Mouse (Mus musculus): ENCODE data around the gene Manba. TPM values are rescaled to one million over a fixed set of nuclear protein-coding genes. Genes with fewer than 3 reads are reported as not detected.
"Not testable (repeated sequence)": the region's sequence is repeated elsewhere in the genome, so short reads cannot be mapped to it uniquely, and the experiment has no call there.

Manba gene
- polyA plus RNA-seq, 1 experiment from 2014 or later: 7.2 TPM

DNA sequence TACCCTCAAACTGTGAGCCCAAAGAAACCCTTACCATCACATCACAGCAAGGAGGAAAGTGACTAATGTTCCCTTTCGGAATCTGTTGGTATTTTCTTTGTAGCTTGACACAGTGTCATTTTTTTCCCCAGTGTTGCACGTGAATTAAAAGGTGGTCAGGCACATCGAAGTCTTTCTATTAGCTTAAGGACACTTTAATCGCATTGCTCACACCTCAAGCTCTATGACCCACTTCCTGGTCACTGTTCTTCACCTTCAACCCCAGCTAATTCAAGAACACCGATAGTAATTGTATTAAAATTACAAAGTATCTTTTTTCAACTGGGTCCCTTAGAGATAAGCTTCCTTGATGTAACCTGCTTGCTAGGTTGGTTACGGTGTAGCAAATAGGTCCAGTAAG lies 4.6 kb upstream of the Manba start:
- Histone ChIP-seq H3K27me3 (ENCODE audit: control insufficient read depth, insufficient read depth, low read depth, low read length) (no peaks in the 10 kb centered on the region), H3K9ac (ENCODE audit: low read depth, low read length) (no peak overlapping the region), H3K4me1 (ENCODE audit: control insufficient read depth, low read depth, low read length) (peaks cover 5% of the 10 kb centered on the region), H3K9me3 (replicated peaks; ENCODE audit: control insufficient read depth, low read length) (no peaks in the 10 kb centered on the region), H3K4me2 (ENCODE audit: low read depth, low read length) (no peak overlapping the region), H3K36me3 (ENCODE audit: control insufficient read depth, insufficient read depth) (no peaks in the 10 kb centered on the region), H3K27ac (ENCODE audit: low read length) (no peak overlapping the region), H3K4me3 (ENCODE audit: low read depth, low read length) (no peak overlapping the region)
- ATAC-seq (ENCODE audit: low read depth): no peak
- WGBS (ENCODE audit: insufficient replicate concordance): 68% methylated on average over 6 of the region's 6 CpGs

- Histone ChIP-seq H3K9me3 (replicated peaks; ENCODE audit: control insufficient read depth, low read length) (no peaks in the 10 kb centered on the region), H3K27ac (ENCODE audit: low read length) (no peak overlapping the region), H3K9ac (ENCODE audit: low read depth, low read length) (no peak overlapping the region), H3K4me1 (ENCODE audit: control insufficient read depth, low read depth, low read length) (peaks cover 5% of the 10 kb centered on the region), H3K27me3 (ENCODE audit: control insufficient read depth, insufficient read depth, low read depth, low read length) (no peaks in the 10 kb centered on the region), H3K4me2 (ENCODE audit: low read depth, low read length) (no peak overlapping the region), H3K36me3 (ENCODE audit: control insufficient read depth, insufficient read depth) (no peaks in the 10 kb centered on the region), H3K4me3 (ENCODE audit: low read depth, low read length) (no peak overlapping the region)
- 62% methylated on average over 3 of the region's 3 CpGs for whole genome bisulfite sequencing (ENCODE audit: insufficient replicate concordance)
- no peak for ATAC-seq (ENCODE audit: low read depth)
These were observed 3.8 kb upstream of the Manba start for GRCm38 (mm10) chr3:135481608-135482007.

DNA sequence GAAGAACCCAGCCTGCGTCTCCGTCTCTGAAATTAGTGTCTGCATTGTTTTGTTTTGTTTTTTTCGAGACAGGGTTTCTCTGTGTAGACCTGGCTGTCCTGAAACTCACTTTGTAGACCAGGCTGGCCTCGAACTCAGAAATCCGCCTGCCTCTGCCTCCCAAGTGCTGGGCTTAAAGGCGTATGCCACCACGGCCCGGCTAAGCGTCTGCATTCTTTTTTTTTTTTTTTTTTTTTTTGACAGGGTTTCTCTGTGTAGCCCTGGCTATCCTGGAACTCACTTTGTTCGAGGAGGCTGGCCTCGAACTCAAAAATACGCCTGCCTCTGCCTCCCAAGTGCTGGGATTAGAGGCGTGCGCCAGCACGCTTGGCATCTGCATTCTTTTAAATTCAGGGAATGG lies 761 bp upstream of the Manba start:
- not testable (repeated sequence) for H3K27ac ChIP-seq (ENCODE audit: low read length); H3K4me3 ChIP-seq (ENCODE audit: low read depth, low read length); H3K27me3 ChIP-seq (ENCODE audit: control insufficient read depth, insufficient read depth, low read depth, low read length)

DNA sequence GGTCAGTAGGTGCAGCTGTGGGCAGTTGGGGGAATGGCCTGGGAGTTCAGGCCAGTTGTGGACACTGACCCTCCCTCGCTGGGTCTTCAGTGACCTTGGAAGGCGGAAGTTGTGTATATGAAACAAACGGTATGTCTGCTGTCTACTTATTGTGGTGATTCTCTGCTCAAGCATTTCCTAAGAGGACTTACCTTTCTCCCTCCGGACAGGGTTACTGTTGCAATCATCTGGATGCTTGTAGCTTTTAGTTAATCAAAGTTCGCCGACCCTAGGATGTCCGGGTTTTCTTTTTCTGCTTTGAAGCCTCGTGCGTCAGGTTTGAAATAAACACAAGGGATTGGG lies 460 bp downstream of the Manba start:
- Histone ChIP-seq H3K27ac (ENCODE audit: low read length) (no peak overlapping the region), H3K9ac (ENCODE audit: low read depth, low read length) (peak overlapping the region; percentile 68), H3K9me3 (replicated peaks; ENCODE audit: control insufficient read depth, low read length) (no peaks in the 10 kb centered on the region), H3K4me2 (ENCODE audit: low read depth, low read length) (peak overlapping the region; percentile 81), H3K27me3 (ENCODE audit: control insufficient read depth, insufficient read depth, low read depth, low read length) (no peaks in the 10 kb centered on the region), H3K36me3 (ENCODE audit: control insufficient read depth, insufficient read depth) (no peaks in the 10 kb centered on the region), H3K4me1 (ENCODE audit: control insufficient read depth, low read depth, low read length) (peaks cover 5% of the 10 kb centered on the region), H3K4me3 (ENCODE audit: low read depth, low read length) (peak overlapping the region; percentile 77)
- ATAC-seq (ENCODE audit: low read depth): no peak
- 4% methylated on average over 9 of the region's 9 CpGs for WGBS (ENCODE audit: insufficient replicate concordance)

More for the DNA sequence above, 761 bp upstream of the Manba start:
- not testable (repeated sequence) for H3K4me1 ChIP-seq (ENCODE audit: control insufficient read depth, low read depth, low read length); H3K9ac ChIP-seq (ENCODE audit: low read depth, low read length); H3K9me3 ChIP-seq (replicated peaks; ENCODE audit: control insufficient read depth, low read length); ATAC-seq (ENCODE audit: low read depth); H3K36me3 ChIP-seq (ENCODE audit: control insufficient read depth, insufficient read depth)
- 82% methylated on average over 15 of the region's 15 CpGs for WGBS (ENCODE audit: insufficient replicate concordance)
- peak overlapping the region; percentile 81 for H3K4me2 ChIP-seq (ENCODE audit: low read depth, low read length)

GRCm38 (mm10) chr3:135486351-135486750 lies 940 bp downstream of the Manba start:
- Histone ChIP-seq H3K4me3 (ENCODE audit: low read depth, low read length) (peak overlapping the region; percentile 77), H3K27ac (ENCODE audit: low read length) (no peak overlapping the region), H3K4me2 (ENCODE audit: low read depth, low read length) (peak overlapping the region; percentile 81), H3K4me1 (ENCODE audit: control insufficient read depth, low read depth, low read length) (peaks cover 5% of the 10 kb centered on the region), H3K36me3 (ENCODE audit: control insufficient read depth, insufficient read depth) (no peaks in the 10 kb centered on the region), H3K27me3 (ENCODE audit: control insufficient read depth, insufficient read depth, low read depth, low read length) (no peaks in the 10 kb centered on the region), H3K9me3 (replicated peaks; ENCODE audit: control insufficient read depth, low read length) (no peaks in the 10 kb centered on the region), H3K9ac (ENCODE audit: low read depth, low read length) (no peak overlapping the region)
- no peak for ATAC-seq (ENCODE audit: low read depth)
- 43% methylated on average over 5 of the region's 5 CpGs for WGBS (ENCODE audit: insufficient replicate concordance)

DNA sequence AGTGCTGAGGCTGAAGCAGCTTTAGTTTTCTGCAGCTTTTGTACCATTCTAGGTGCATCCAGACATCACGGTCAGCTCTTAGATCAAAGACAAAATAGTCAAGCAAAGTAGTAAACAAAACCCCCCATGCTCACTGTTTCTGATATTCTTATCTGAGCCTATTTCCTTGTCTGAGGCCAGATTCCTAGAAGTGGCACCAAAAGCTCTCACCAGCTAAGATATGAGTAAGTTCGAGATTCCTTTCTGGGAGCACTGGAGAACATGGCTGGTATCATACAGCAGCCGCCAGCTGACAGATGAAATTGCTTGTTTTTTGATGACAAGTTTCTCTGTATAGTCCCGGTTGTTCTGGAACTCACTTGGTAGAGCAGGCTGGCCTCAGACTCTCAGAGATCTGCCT lies 2.4 kb downstream of the Manba start:
- no peak for ATAC-seq (ENCODE audit: low read depth)
- no peak overlapping the region for H3K4me3 ChIP-seq (ENCODE audit: low read depth, low read length)
- H3K9me3 ChIP-seq (replicated peaks; ENCODE audit: control insufficient read depth, low read length): no peaks in the 10 kb centered on the region
- no peak overlapping the region for H3K4me2 ChIP-seq (ENCODE audit: low read depth, low read length)
- H3K27me3 ChIP-seq (ENCODE audit: control insufficient read depth, insufficient read depth, low read depth, low read length): no peaks in the 10 kb centered on the region
- H3K27ac ChIP-seq (ENCODE audit: low read length): no peak overlapping the region
- H3K4me1 ChIP-seq (ENCODE audit: control insufficient read depth, low read depth, low read length): peaks cover 5% of the 10 kb centered on the region
- 57% methylated on average over 4 of the region's 4 CpGs for WGBS (ENCODE audit: insufficient replicate concordance)
- no peaks in the 10 kb centered on the region for H3K36me3 ChIP-seq (ENCODE audit: control insufficient read depth, insufficient read depth)
- no peak overlapping the region for H3K9ac ChIP-seq (ENCODE audit: low read depth, low read length)

DNA sequence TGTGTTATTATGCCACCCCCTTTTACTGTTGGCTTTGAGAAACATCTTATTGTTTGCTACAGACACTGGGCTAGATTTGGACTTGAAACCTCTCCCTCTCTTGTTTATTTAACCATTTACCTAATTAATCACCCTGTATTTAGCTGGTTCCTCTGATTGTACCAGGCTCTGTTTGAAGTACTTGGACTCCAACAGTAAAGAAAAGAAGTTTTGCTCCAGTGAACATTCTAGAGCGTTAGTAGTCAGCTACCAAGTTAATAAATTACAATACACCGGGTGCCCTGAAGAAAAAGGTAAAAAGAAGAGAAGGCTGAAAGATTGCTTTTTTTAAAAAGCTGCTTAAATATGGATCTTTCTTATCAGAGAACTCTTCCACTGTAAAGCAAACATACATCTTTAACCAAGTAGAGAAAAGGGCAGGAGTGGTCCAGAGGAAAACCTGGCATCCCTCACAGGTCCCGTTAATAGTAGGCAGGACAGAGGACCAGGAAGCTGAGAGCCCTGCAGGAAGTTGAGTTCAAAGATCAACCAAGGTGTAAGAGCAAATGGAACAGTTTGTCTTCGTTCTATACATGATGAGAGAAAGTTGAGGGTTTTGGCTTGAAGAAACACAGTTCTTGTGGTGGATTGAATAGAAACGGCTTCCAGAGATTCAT lies 4.6 kb downstream of the Manba start:
- H3K4me1 ChIP-seq (ENCODE audit: control insufficient read depth, low read depth, low read length): peaks cover 4% of the 10 kb centered on the region
- H3K4me2 ChIP-seq (ENCODE audit: low read depth, low read length): no peak overlapping the region
- H3K9me3 ChIP-seq (replicated peaks; ENCODE audit: control insufficient read depth, low read length): no peaks in the 10 kb centered on the region
- WGBS (ENCODE audit: insufficient replicate concordance): 66% methylated on average over 5 of the region's 5 CpGs
- no peak for ATAC-seq (ENCODE audit: low read depth)
- no peaks in the 10 kb centered on the region for H3K27me3 ChIP-seq (ENCODE audit: control insufficient read depth, insufficient read depth, low read depth, low read length)
- no peak overlapping the region for H3K9ac ChIP-seq (ENCODE audit: low read depth, low read length)
- no peak overlapping the region for H3K27ac ChIP-seq (ENCODE audit: low read length)
- no peaks in the 10 kb centered on the region for H3K36me3 ChIP-seq (ENCODE audit: control insufficient read depth, insufficient read depth)
- H3K4me3 ChIP-seq (ENCODE audit: low read depth, low read length): no peak overlapping the region

GRCm38 (mm10) chr3:135491102-135491501 lies 5.7 kb downstream of the Manba start:
- Histone ChIP-seq H3K4me1 (ENCODE audit: control insufficient read depth, low read depth, low read length) (no peaks in the 10 kb centered on the region), H3K9ac (ENCODE audit: low read depth, low read length) (no peak overlapping the region), H3K4me3 (ENCODE audit: low read depth, low read length) (no peak overlapping the region), H3K36me3 (ENCODE audit: control insufficient read depth, insufficient read depth) (no peaks in the 10 kb centered on the region), H3K9me3 (replicated peaks; ENCODE audit: control insufficient read depth, low read length) (no peaks in the 10 kb centered on the region), H3K27me3 (ENCODE audit: control insufficient read depth, insufficient read depth, low read depth, low read length) (no peaks in the 10 kb centered on the region), H3K4me2 (ENCODE audit: low read depth, low read length) (no peak overlapping the region), H3K27ac (ENCODE audit: low read length) (no peak overlapping the region)
- WGBS (ENCODE audit: insufficient replicate concordance): 77% methylated on average over 6 of the region's 6 CpGs
- no peak for ATAC-seq (ENCODE audit: low read depth)

DNA sequence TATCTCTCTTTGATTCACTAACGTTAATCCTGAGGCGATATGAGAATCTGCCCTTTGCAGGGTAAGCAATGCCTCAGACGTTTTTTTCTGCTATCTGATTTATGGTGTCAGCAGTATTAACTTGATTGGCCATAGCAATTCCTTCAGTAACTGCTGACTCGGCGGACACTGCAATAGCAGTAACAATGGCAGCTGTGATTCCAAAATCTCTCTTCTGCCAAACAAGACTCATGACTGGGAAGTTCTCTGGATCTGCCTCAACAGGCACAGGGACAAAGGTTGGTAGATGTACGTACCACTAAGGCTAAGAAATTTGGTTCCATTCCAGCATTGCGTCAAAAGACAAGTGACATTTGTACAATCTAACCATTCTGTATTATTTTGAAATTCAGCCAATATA lies 7.9 kb downstream of the Manba start:
- H3K9me3 ChIP-seq (replicated peaks; ENCODE audit: control insufficient read depth, low read length): not testable (repeated sequence)

More for the DNA sequence above, 7.9 kb downstream of the Manba start:
- not testable (repeated sequence) for H3K27ac ChIP-seq (ENCODE audit: low read length); H3K4me3 ChIP-seq (ENCODE audit: low read depth, low read length); ATAC-seq (ENCODE audit: low read depth); H3K4me2 ChIP-seq (ENCODE audit: low read depth, low read length); H3K4me1 ChIP-seq (ENCODE audit: control insufficient read depth, low read depth, low read length); H3K36me3 ChIP-seq (ENCODE audit: control insufficient read depth, insufficient read depth); H3K9ac ChIP-seq (ENCODE audit: low read depth, low read length); H3K27me3 ChIP-seq (ENCODE audit: control insufficient read depth, insufficient read depth, low read depth, low read length)
- 71% methylated on average over 7 of the region's 7 CpGs for WGBS (ENCODE audit: insufficient replicate concordance)

Measured in liver, embryonic 16.5 days (tissue).